Mouse (Mus musculus): ENCODE results near the gene Cirbp. TPM values are rescaled to one million over a fixed set of nuclear protein-coding genes. Genes with fewer than 3 reads are reported as not detected.

Gene Cirbp
- total and polyA plus RNA-seq, 2 experiments = 25.9 to 37.0 TPM

DNA sequence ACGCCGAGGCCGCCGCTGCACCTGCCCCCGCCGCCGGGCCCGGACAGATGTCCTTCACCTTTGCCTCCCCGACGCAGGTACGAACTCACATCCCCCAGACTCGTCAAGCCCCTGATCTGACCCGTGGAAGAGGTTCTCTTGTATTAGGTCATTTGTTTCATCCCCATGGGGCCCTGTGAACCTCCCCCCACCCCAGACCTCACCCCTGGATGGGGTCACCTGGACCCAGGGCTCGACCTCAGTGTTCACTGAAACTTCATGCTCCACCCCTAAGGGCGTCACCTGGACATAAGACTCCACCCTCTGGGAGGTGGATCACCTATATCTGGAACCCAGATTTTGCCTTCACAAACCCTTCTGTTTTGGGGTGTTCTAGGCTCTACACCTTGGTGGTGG is 23.3 kb upstream of the Cirbp start:
- Histone ChIP-seq H3K9ac (ENCODE audit: low read depth, low read length) (peak overlapping the region; percentile 96), H3K36me3 (ENCODE audit: control insufficient read depth, insufficient read depth, low read length) (peaks cover 3% of the 10 kb centered on the region; the same call in 1 of the 2 replicates), H3K27me3 (ENCODE audit: control insufficient read depth, insufficient read depth, low read length) (no peaks in the 10 kb centered on the region), H3K4me1 (ENCODE audit: control insufficient read depth, insufficient read depth, low read length) (peaks cover 35% of the 10 kb centered on the region), H3K79me2 (ENCODE audit: control insufficient read depth, insufficient read depth, low read length) (peaks cover 20% of the 10 kb centered on the region), H3K27ac (replicated peaks; ENCODE audit: insufficient read depth, low read depth, low read length) (peak overlapping the region; percentile 97), H3K4me3 (ENCODE audit: insufficient read depth, low read depth, low read length) (peak overlapping the region; percentile 84)
- DNase-seq (ENCODE audit: extremely low read depth, low read depth, low spot score) = peak; percentile 80
- TF ChIP-seq CTCF (IDR thresholded peaks at IDR 0.05; ENCODE audit: low read depth, low read length) (no peak), POLR2A (IDR thresholded peaks at IDR 0.05; ENCODE audit: extremely low read depth, insufficient read depth, low read length) (0 out of 2 replicates have a peak, but pooled peaks have one; percentile 12)
- WGBS = under 1% methylated on average over 15 of the region's 15 CpGs

DNA sequence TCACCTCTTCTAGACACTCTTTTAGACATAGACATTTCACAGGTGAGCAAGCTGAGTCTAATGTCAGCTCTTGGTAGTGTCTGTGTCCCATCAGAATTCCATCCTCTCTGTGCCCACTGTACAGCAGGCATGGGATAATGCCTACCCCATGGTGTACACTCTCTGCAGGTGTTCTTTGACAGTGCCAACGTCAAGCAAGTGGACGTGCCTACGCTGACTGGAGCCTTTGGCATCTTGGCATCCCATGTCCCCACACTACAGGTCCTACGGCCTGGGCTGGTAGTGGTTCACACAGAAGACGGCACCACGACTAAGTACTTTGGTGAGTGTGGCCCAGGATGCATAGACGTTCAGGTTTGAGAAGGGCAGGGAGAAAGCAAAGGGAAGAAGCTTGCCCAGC is 22.1 kb upstream of the Cirbp start:
- WGBS = 86% methylated on average over 7 of the region's 7 CpGs
- H3K4me3 ChIP-seq (ENCODE audit: insufficient read depth, low read depth, low read length) = no peak overlapping the region
- no peak overlapping the region for H3K9ac ChIP-seq (ENCODE audit: low read depth, low read length)

DNA sequence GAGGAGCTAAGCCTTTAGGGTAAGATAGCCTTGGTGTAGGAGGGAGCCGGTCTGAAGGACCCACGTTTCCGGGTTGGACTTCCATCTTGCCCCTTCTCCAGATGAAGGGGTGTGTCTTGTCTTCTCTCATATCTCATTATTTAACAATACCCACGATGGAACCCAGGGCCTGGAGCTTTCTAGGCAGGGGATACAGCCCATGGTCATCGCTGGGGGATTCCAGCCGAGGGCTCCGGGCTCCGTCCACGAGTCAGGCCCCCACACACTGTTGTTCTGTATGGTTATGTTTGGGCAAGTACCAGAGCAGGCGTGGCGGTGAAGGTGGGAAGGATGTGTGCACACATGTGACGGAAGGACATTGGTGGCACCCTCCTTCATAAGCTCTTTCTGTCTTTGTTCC is 21.6 kb upstream of the Cirbp start:
- Histone ChIP-seq H3K4me3 (ENCODE audit: insufficient read depth, low read depth, low read length) (no peak overlapping the region), H3K9ac (ENCODE audit: low read depth, low read length) (no peak overlapping the region), H3K79me2 (ENCODE audit: control insufficient read depth, insufficient read depth, low read length) (peaks cover 20% of the 10 kb centered on the region), H3K27me3 (ENCODE audit: control insufficient read depth, insufficient read depth, low read length) (no peaks in the 10 kb centered on the region), H3K27ac (replicated peaks; ENCODE audit: insufficient read depth, low read depth, low read length) (no peak overlapping the region), H3K36me3 (ENCODE audit: control insufficient read depth, insufficient read depth, low read length) (peaks cover 3% of the 10 kb centered on the region; the same call in 1 of the 2 replicates), H3K4me1 (ENCODE audit: control insufficient read depth, insufficient read depth, low read length) (peaks cover 26% of the 10 kb centered on the region)
- TF ChIP-seq CTCF (IDR thresholded peaks at IDR 0.05; ENCODE audit: low read depth, low read length) (no peak), POLR2A (IDR thresholded peaks at IDR 0.05; ENCODE audit: extremely low read depth, insufficient read depth, low read length) (no peak)
- 93% methylated on average over 12 of the region's 12 CpGs for WGBS
- no peak for DNase-seq (ENCODE audit: extremely low read depth, low read depth, low spot score)

More for the DNA sequence above, 22.1 kb upstream of the Cirbp start:
- H3K79me2 ChIP-seq (ENCODE audit: control insufficient read depth, insufficient read depth, low read length) = peaks cover 20% of the 10 kb centered on the region
- no peak for TF ChIP-seq POLR2A (IDR thresholded peaks at IDR 0.05; ENCODE audit: extremely low read depth, insufficient read depth, low read length)
- TF ChIP-seq CTCF (IDR thresholded peaks at IDR 0.05; ENCODE audit: low read depth, low read length) = no peak
- peaks cover 27% of the 10 kb centered on the region for H3K4me1 ChIP-seq (ENCODE audit: control insufficient read depth, insufficient read depth, low read length)
- peaks cover 3% of the 10 kb centered on the region; the same call in 1 of the 2 replicates for H3K36me3 ChIP-seq (ENCODE audit: control insufficient read depth, insufficient read depth, low read length)
- H3K27me3 ChIP-seq (ENCODE audit: control insufficient read depth, insufficient read depth, low read length) = no peaks in the 10 kb centered on the region
- H3K27ac ChIP-seq (replicated peaks; ENCODE audit: insufficient read depth, low read depth, low read length) = no peak overlapping the region
- DNase-seq (ENCODE audit: extremely low read depth, low read depth, low spot score) = no peak

DNA sequence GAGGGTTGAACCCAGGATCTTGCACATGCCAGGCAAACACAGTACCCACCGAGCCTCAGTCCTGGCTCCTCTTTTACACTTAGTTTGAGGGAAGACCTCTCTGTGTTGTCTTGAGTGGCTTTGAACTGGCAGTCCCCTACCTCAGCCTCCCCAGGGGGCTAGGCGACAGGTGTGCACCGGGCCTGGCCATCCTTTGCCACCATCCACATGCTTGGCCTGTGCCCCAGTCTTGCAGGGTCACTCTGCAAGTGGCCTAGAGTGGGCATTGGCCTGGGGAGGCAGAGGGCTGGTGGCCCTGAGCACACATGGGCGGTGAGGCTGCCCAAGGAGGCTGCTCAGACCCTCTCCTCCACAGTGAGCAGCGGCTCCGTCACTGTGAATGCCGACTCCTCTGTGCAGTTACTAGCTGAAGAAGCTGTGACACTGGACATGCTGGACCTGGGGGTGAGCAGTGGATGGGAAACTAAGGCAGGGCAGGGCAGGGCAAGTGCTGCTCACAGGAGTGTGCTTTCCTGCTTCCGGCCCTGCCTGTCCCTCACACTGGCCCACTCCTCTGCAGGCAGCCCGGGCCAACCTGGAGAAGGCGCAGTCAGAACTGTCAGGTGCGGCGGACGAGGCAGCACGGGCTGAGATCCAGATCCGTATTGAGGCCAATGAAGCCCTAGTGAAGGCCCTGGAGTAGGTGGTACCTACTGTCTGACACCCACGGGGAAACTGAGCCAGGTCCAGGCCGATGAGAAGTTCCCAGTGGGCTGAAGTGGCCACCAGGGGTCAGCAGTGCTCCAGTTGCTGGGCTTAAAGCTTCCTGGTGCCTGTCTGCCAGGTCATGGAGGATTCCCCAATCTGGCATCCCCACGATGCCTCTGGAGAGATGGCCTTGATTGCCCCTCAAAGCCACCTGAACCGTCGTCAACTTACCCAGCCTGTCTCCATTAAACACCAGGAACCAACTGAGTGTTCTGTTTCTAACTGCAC is 20.6 kb upstream of the Cirbp start:
- WGBS = 74% methylated on average over 20 of the region's 20 CpGs
- Histone ChIP-seq H3K27ac (replicated peaks; ENCODE audit: insufficient read depth, low read depth, low read length) (no peak overlapping the region; the same call in 1 of the 2 replicates), H3K4me1 (ENCODE audit: control insufficient read depth, insufficient read depth, low read length) (peaks cover 26% of the 10 kb centered on the region), H3K27me3 (ENCODE audit: control insufficient read depth, insufficient read depth, low read length) (no peaks in the 10 kb centered on the region), H3K36me3 (ENCODE audit: control insufficient read depth, insufficient read depth, low read length) (peaks cover 3% of the 10 kb centered on the region; the same call in 1 of the 2 replicates), H3K9ac (ENCODE audit: low read depth, low read length) (no peak overlapping the region), H3K79me2 (ENCODE audit: control insufficient read depth, insufficient read depth, low read length) (peaks cover 26% of the 10 kb centered on the region), H3K4me3 (ENCODE audit: insufficient read depth, low read depth, low read length) (no peak overlapping the region)
- peak; percentile 37 for DNase-seq (ENCODE audit: extremely low read depth, low read depth, low spot score)
- TF ChIP-seq POLR2A (IDR thresholded peaks at IDR 0.05; ENCODE audit: extremely low read depth, insufficient read depth, low read length) = no peak
- peak; percentile 90 for TF ChIP-seq CTCF (IDR thresholded peaks at IDR 0.05; ENCODE audit: low read depth, low read length)

DNA sequence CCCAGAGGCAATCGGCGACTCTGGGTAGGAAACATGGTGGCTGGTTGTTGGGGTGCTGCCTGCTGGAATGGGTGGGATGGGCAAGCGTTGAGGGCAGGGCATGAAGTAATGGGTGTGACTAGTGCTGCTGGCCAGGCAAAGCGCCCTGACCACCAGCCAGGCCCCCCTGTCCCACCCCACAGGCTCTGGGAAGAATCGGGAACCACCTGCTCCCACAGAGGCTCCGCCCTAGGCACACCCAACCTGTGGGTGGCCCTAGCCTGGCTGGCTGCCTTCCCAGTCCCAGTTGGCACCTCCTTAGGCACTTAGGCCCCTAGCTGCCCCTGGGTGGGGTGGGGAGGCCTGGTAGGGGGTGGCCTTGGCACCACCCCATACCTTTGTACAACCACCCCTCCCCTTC is 19.9 kb upstream of the Cirbp start:
- Histone ChIP-seq H3K36me3 (ENCODE audit: control insufficient read depth, insufficient read depth, low read length) (peaks cover 3% of the 10 kb centered on the region; the same call in 1 of the 2 replicates), H3K4me3 (ENCODE audit: insufficient read depth, low read depth, low read length) (no peak overlapping the region), H3K4me1 (ENCODE audit: control insufficient read depth, insufficient read depth, low read length) (peaks cover 26% of the 10 kb centered on the region), H3K27me3 (ENCODE audit: control insufficient read depth, insufficient read depth, low read length) (no peaks in the 10 kb centered on the region), H3K9ac (ENCODE audit: low read depth, low read length) (no peak overlapping the region), H3K79me2 (ENCODE audit: control insufficient read depth, insufficient read depth, low read length) (peaks cover 34% of the 10 kb centered on the region), H3K27ac (replicated peaks; ENCODE audit: insufficient read depth, low read depth, low read length) (no peak overlapping the region; the same call in 1 of the 2 replicates)
- no peak for DNase-seq (ENCODE audit: extremely low read depth, low read depth, low spot score)
- TF ChIP-seq POLR2A (IDR thresholded peaks at IDR 0.05; ENCODE audit: extremely low read depth, insufficient read depth, low read length) (no peak), CTCF (IDR thresholded peaks at IDR 0.05; ENCODE audit: low read depth, low read length) (no peak)
- 70% methylated on average over 6 of the region's 6 CpGs for WGBS
